Mouse (Mus musculus) kidney, postnatal 0 days (tissue): ENCODE results near the gene Adgrf5. TPM values are rescaled to one million over a fixed set of nuclear protein-coding genes. Genes with fewer than 3 reads are reported as not detected.

ENCODE experiments used
- ATAC-seq: fragments of 200-750 bp; cut with Nextera tagmentation; replicated peaks from 2 replicates; pipeline ENCODE4 v1.8.0; 2017; ENCODE audit warnings: low read depth, moderate number of reproducible peaks, moderate TSS enrichment, moderate library complexity; ENCODE audit not compliant: low FRiP score
- DNase-seq: peaks from one replicate; pipeline ENCODE4 v3.0.0-alpha.2; 2016; ENCODE audit warnings: low spot score
- H3K27ac ChIP-seq: fragments of 300-500 bp; sonication (generic); 2 replicates; pipeline ENCODE4 v1.5.1; 2014; ENCODE audit warnings: mild to moderate bottlenecking
- H3K27me3 ChIP-seq: fragments of 300-500 bp; sonication (generic); 2 replicates; pipeline ENCODE4 v1.6.1; 2014; ENCODE audit warnings: low read length, mixed read lengths; ENCODE audit not compliant: insufficient read depth
- H3K36me3 ChIP-seq: fragments of 300-500 bp; sonication (generic); 2 replicates; pipeline ENCODE4 v1.6.1; 2014; ENCODE audit warnings: low read length, mixed read lengths; ENCODE audit not compliant: insufficient read depth
- H3K4me1 ChIP-seq: fragments of 300-500 bp; sonication (generic); replicated peaks from 2 replicates; pipeline ENCODE4 v1.6.1; 2014; ENCODE audit warnings: antibody characterized with exemption, low read length, mixed read lengths; ENCODE audit not compliant: insufficient read depth
- H3K4me2 ChIP-seq: fragments of 300-500 bp; sonication (generic); 2 replicates; pipeline ENCODE4 v1.6.1; 2014; ENCODE audit warnings: mild to moderate bottlenecking, low read length, moderate library complexity, mixed read lengths
- H3K4me3 ChIP-seq: fragments of 300-500 bp; sonication (generic); replicated peaks from 2 replicates; pipeline ENCODE4 v1.5.1; 2014; ENCODE audit warnings: low read depth, low read length
- H3K9ac ChIP-seq: fragments of 300-500 bp; sonication (generic); 2 replicates; pipeline ENCODE4 v1.6.1; 2014; ENCODE audit warnings: low read depth, low read length
- H3K9me3 ChIP-seq: fragments of 300-500 bp; sonication (generic); replicated peaks from 2 replicates; pipeline ENCODE4 v1.6.1; 2016; ENCODE audit warnings: low read length, inconsistent platforms, mixed read lengths
- CTCF ChIP-seq: IDR thresholded peaks from 2 replicates; pipeline ENCODE4 v1.5.1; 2016; ENCODE audit warnings: antibody characterized with exemption, low read depth, mild to moderate bottlenecking, moderate library complexity
- WGBS: fragments of 180-500 bp; shearing (Covaris S2); extraction: QIAGEN DNeasy Blood & Tissue Kit; methylation state at CpG from one replicate; pipeline ENCODE4 v1.1.7; 2014; 5-methylcytosine and 5-hydroxymethylcytosine counted together
- polyA plus RNA-seq: library from polyadenylated mRNA; unstranded; fragments of >200 nt; fragmentation: Nextera tagmentation; extraction: Ambion mirVana; gene quantifications from 2 replicates; pipeline ENCODE4 v1.2.1, GENCODE M21; 2015

The Adgrf5 gene
- polyA plus RNA-seq, 1 experiment from 2014 or later = 15.4 TPM

- no peaks in the 10 kb centered on the region for H3K9me3 ChIP-seq
- WGBS = 79% methylated on average over 3 of the region's 3 CpGs
- ATAC-seq = no peak
- no peak overlapping the region for H3K27ac ChIP-seq
- TF ChIP-seq CTCF = no peak
- H3K36me3 ChIP-seq = no peaks in the 10 kb centered on the region
- H3K9ac ChIP-seq = no peak overlapping the region
- H3K4me1 ChIP-seq = no peaks in the 10 kb centered on the region
- no peak for DNase-seq
- no peaks in the 10 kb centered on the region for H3K27me3 ChIP-seq
- no peak overlapping the region for H3K4me3 ChIP-seq
- no peak overlapping the region for H3K4me2 ChIP-seq
Measured at GRCm38 (mm10) chr17:43420381-43420780, 60.1 kb downstream of the Adgrf5 start.

- Histone ChIP-seq H3K27ac (no peak overlapping the region), H3K4me1 (no peaks in the 10 kb centered on the region), H3K4me3 (no peak overlapping the region), H3K27me3 (no peaks in the 10 kb centered on the region), H3K4me2 (no peak overlapping the region), H3K9me3 (no peaks in the 10 kb centered on the region), H3K36me3 (no peaks in the 10 kb centered on the region), H3K9ac (no peak overlapping the region)
- peak; percentile 34 for TF ChIP-seq CTCF
- ATAC-seq (no peak), DNase-seq (no peak)
- WGBS = 46% methylated on average over 5 of the region's 5 CpGs
Measured at GRCm38 (mm10) chr17:43423953-43424352, 63.7 kb downstream of the Adgrf5 start.

- Histone ChIP-seq H3K4me2 (no peak overlapping the region), H3K9me3 (no peaks in the 10 kb centered on the region), H3K4me1 (no peaks in the 10 kb centered on the region), H3K27ac (no peak overlapping the region), H3K4me3 (no peak overlapping the region), H3K9ac (no peak overlapping the region), H3K36me3 (no peaks in the 10 kb centered on the region), H3K27me3 (no peaks in the 10 kb centered on the region)
- no peak for ATAC-seq
- WGBS = 26% methylated on average over 5 of the region's 5 CpGs
- peak; percentile 53 for DNase-seq
- no peak for TF ChIP-seq CTCF
Measured at GRCm38 (mm10) chr17:43431692-43432091, 71.4 kb downstream of the Adgrf5 start.

GRCm38 (mm10) chr17:43434485-43434884 is 74.2 kb downstream of the Adgrf5 start:
- Histone ChIP-seq H3K36me3 (no peaks in the 10 kb centered on the region), H3K9ac (no peak overlapping the region), H3K27ac (no peak overlapping the region), H3K4me2 (no peak overlapping the region), H3K4me3 (no peak overlapping the region), H3K9me3 (no peaks in the 10 kb centered on the region), H3K27me3 (no peaks in the 10 kb centered on the region), H3K4me1 (no peaks in the 10 kb centered on the region)
- ATAC-seq = no peak
- TF ChIP-seq CTCF = no peak
- DNase-seq = peak; percentile 21
- WGBS = 67% methylated on average over 8 of the region's 8 CpGs

- Histone ChIP-seq H3K4me1 (no peaks in the 10 kb centered on the region; the same call in 1 of the 2 replicates), H3K27me3 (no peaks in the 10 kb centered on the region), H3K4me3 (no peak overlapping the region), H3K27ac (no peak overlapping the region), H3K9ac (no peak overlapping the region), H3K4me2 (no peak overlapping the region), H3K9me3 (no peaks in the 10 kb centered on the region), H3K36me3 (no peaks in the 10 kb centered on the region)
- 92% methylated on average over 1 of the region's 1 CpGs for WGBS
- DNase-seq (no peak), ATAC-seq (no peak)
- no peak for TF ChIP-seq CTCF
Measured at GRCm38 (mm10) chr17:43451216-43451615, 91.0 kb downstream of the Adgrf5 start.

- Histone ChIP-seq H3K27me3 (no peaks in the 10 kb centered on the region), H3K9me3 (no peaks in the 10 kb centered on the region), H3K36me3 (no peaks in the 10 kb centered on the region), H3K9ac (no peak overlapping the region), H3K4me1 (no peaks in the 10 kb centered on the region; the same call in 1 of the 2 replicates), H3K4me3 (no peak overlapping the region), H3K4me2 (no peak overlapping the region), H3K27ac (no peak overlapping the region)
- ATAC-seq = peak; percentile 52; the same call in 1 of the 2 replicates
- peak; percentile 94 for DNase-seq
- 13% methylated on average over 9 of the region's 9 CpGs for WGBS
- TF ChIP-seq CTCF = peak; percentile 89
Measured at GRCm38 (mm10) chr17:43458598-43458997, 98.3 kb downstream of the Adgrf5 start.

GRCm38 (mm10) chr17:43459737-43460230 is 99.5 kb downstream of the Adgrf5 start:
- H3K4me3 ChIP-seq = no peak overlapping the region
- DNase-seq = no peak

More at GRCm38 (mm10) chr17:43459737-43460230, 99.5 kb downstream of the Adgrf5 start:
- Histone ChIP-seq H3K4me2 (no peak overlapping the region), H3K9ac (no peak overlapping the region), H3K36me3 (no peaks in the 10 kb centered on the region), H3K27ac (no peak overlapping the region), H3K4me1 (no peaks in the 10 kb centered on the region; the same call in 1 of the 2 replicates), H3K27me3 (no peaks in the 10 kb centered on the region), H3K9me3 (no peaks in the 10 kb centered on the region)
- no peak for TF ChIP-seq CTCF
- WGBS = 59% methylated on average over 12 of the region's 12 CpGs
- no peak for ATAC-seq
